15 mouse cellular contexts compared by ENCODE assay signal in genomic region chr6:87545331-87546217, GRCm38 (mm10). TPM values are rescaled to one million over a fixed set of nuclear protein-coding genes. Genes with fewer than 3 reads are reported as not detected.
DNase-seq lines count a peak whose midpoint lies in the region; ATAC-seq and TF ChIP-seq lines count a peak whose summit lies in the region.
"Had no signal": no experiment of that assay in that cellular context is flagged by ENCODE, and none has a peak within 500 bp of the region (broad histone marks: within the 10 kb centered on the region; RNA-seq: fewer than 3 reads in every experiment).

No protein-coding gene starts in this region.

- DNase-seq in cerebellum, postnatal 10 days = peak; percentile 12 to 20
- DNase-seq in cerebellum, adult 18-20 months = no peak
- DNase-seq in ES-CJ7 (ENCODE audit: low read depth, low spot score) = peak; percentile 90
- DNase-seq in forebrain, postnatal 0 days = peak; percentile 51
- peak; percentile 37 for DNase-seq in midbrain, embryonic 10.5 days (ENCODE audit: low spot score)
- DNase-seq in urinary bladder, adult 18-20 months (ENCODE audit: low spot score in 2 of 2) = no peak
- DNase-seq in left cerebral cortex, adult 18-20 months (ENCODE audit: low spot score in 2 of 2) = no peak
- DNase-seq: adrenal gland, postnatal 10 days; cerebellum, adult 11-12 months; spleen, adult 18-20 months had no signal

- H3K36me3 ChIP-seq in forebrain, postnatal 0 days (ENCODE audit: insufficient read depth) = no peaks in the 10 kb centered on the region
- no peaks in the 10 kb centered on the region for H3K36me3 ChIP-seq in midbrain, embryonic 10.5 days
- H3K36me3 ChIP-seq: embryonic facial prominence, embryonic 12.5 days; heart, embryonic 12.5 days; intestine, embryonic 15.5 days; liver, embryonic 12.5 days had no signal

- H3K4me1 ChIP-seq in forebrain, postnatal 0 days (ENCODE audit: insufficient read depth) = no peaks in the 10 kb centered on the region
- peaks cover 22% of the 10 kb centered on the region for H3K4me1 ChIP-seq in midbrain, embryonic 10.5 days
- H3K4me1 ChIP-seq: embryonic facial prominence, embryonic 12.5 days; intestine, embryonic 15.5 days had no signal

- peak; percentile 50; the same call in 1 of the 2 replicates for ATAC-seq in forebrain, postnatal 0 days
- ATAC-seq in CD4-positive, CD25-positive, alpha-beta regulatory T cell, adult 4 months = no peak
- ATAC-seq: intestine, embryonic 15.5 days; liver, embryonic 12.5 days had no signal

- no peak overlapping the region for H3K9ac ChIP-seq in forebrain, postnatal 0 days
- H3K9ac ChIP-seq: embryonic facial prominence, embryonic 12.5 days; heart, embryonic 12.5 days; intestine, embryonic 15.5 days; liver, embryonic 12.5 days had no signal

- H3K27me3 ChIP-seq in forebrain, postnatal 0 days (ENCODE audit: insufficient read depth, low read length) = no peaks in the 10 kb centered on the region
- H3K27me3 ChIP-seq in midbrain, embryonic 10.5 days (ENCODE audit: low read depth, poor library complexity, severe bottlenecking) = no peaks in the 10 kb centered on the region
- H3K27me3 ChIP-seq: embryonic facial prominence, embryonic 12.5 days; heart, embryonic 12.5 days; intestine, embryonic 15.5 days had no signal

- peaks cover 5% of the 10 kb centered on the region; the same call in 1 of the 2 replicates for H3K9me3 ChIP-seq in forebrain, postnatal 0 days (ENCODE audit: low read length)
- peaks cover 6% of the 10 kb centered on the region; the same call in 1 of the 2 replicates for H3K9me3 ChIP-seq in midbrain, embryonic 10.5 days (replicated peaks)
- H3K9me3 ChIP-seq: intestine, embryonic 15.5 days; liver, embryonic 12.5 days had no signal

- no peak overlapping the region for H3K4me3 ChIP-seq in forebrain, postnatal 0 days (ENCODE audit: low read depth, low read length)
- H3K4me3 ChIP-seq in midbrain, embryonic 10.5 days = no peak overlapping the region
- H3K4me3 ChIP-seq: embryonic facial prominence, embryonic 12.5 days; heart, embryonic 12.5 days; intestine, embryonic 15.5 days; liver, embryonic 12.5 days had no signal

- no peak for TF ChIP-seq CTCF in forebrain, postnatal 0 days (IDR thresholded peaks at IDR 0.05; ENCODE audit: low read depth)

- 5% methylated on average over 1 of the region's 1 CpGs for WGBS in forebrain, postnatal 0 days
- 31% methylated on average over 1 of the region's 1 CpGs for WGBS in midbrain, embryonic 10.5 days

- H3K27ac ChIP-seq in forebrain, postnatal 0 days (ENCODE audit: low read depth, low read length) = no peak overlapping the region
- H3K27ac ChIP-seq in midbrain, embryonic 10.5 days (replicated peaks) = peak overlapping the region; percentile 69
- H3K27ac ChIP-seq: embryonic facial prominence, embryonic 12.5 days; intestine, embryonic 15.5 days; liver, embryonic 12.5 days had no signal

- H3K4me2 ChIP-seq in forebrain, postnatal 0 days (ENCODE audit: low read depth) = no peak overlapping the region
- H3K4me2 ChIP-seq: embryonic facial prominence, embryonic 12.5 days; heart, embryonic 12.5 days; intestine, embryonic 15.5 days; liver, embryonic 12.5 days had no signal

RNA-seq across cellular contexts. Expression of gene Arhgap25, which starts 12.5 kb away (rescaled TPM):
- 2.7 and 3.3 TPM in 2 replicates for total RNA-seq in forebrain, postnatal 0 days (2014; rRNA removed)
- 1.6 and 2.2 TPM in 2 replicates for polyA plus RNA-seq in forebrain, postnatal 0 days (2015; fragmentation: Nextera tagmentation; extraction: Ambion mirVana)
- 2.2 and 2.6 TPM in 2 replicates for polyA plus RNA-seq in midbrain, embryonic 10.5 days (2016; fragmentation: Nextera tagmentation; extraction: Ambion mirVana)
- 100 to 1,000 TPM; 109 to 197 TPM for polyA plus RNA-seq in CD4-positive, CD25-positive, alpha-beta regulatory T cell, adult 4 months (2017; shearing (Covaris generic))
- 10 to 100 TPM in 1 of 2 experiments, 1 to 10 TPM in 1; 8.1 to 10.8 TPM for total RNA-seq in left cerebral cortex, adult 18-20 months (2021)

RNA-seq across cellular contexts. Expression of gene Prokr1, which starts 45.0 kb away (rescaled TPM):
- 2.5 and 3.1 TPM in 2 replicates for total RNA-seq in forebrain, postnatal 0 days (2014; rRNA removed)
- polyA plus RNA-seq in forebrain, postnatal 0 days (2015; fragmentation: Nextera tagmentation; extraction: Ambion mirVana) = 1.1 and 1.6 TPM in 2 replicates
- 3.1 and 3.4 TPM in 2 replicates for polyA plus RNA-seq in midbrain, embryonic 10.5 days (2016; fragmentation: Nextera tagmentation; extraction: Ambion mirVana)
- polyA plus RNA-seq in CD4-positive, CD25-positive, alpha-beta regulatory T cell, adult 4 months (2017; shearing (Covaris generic)) = under 1 TPM in 1 of 2 experiments, not detected in 1; 0.32 TPM
- under 1 TPM; 0.14 to 0.46 TPM for total RNA-seq in left cerebral cortex, adult 18-20 months (2021)

Comparison
In these comparisons a context has a peak if more than half of its experiments do, and no peak if none do; other contexts are left out.
1. DNase-seq: peak in cerebellum, postnatal 10 days (2 of 2), ES-CJ7 (single experiment), forebrain, postnatal 0 days (single experiment) and midbrain, embryonic 10.5 days (single experiment); none in cerebellum, adult 18-20 months (0 of 2), urinary bladder, adult 18-20 months (0 of 2) and left cerebral cortex, adult 18-20 months (0 of 2).
2. RNA of gene Arhgap25, which starts 12.5 kb away (polyA plus RNA-seq): 109 to 197 TPM in CD4-positive, CD25-positive, alpha-beta regulatory T cell, adult 4 months; 2.2 to 2.6 TPM in midbrain, embryonic 10.5 days and 1.6 to 2.2 TPM in forebrain, postnatal 0 days; every median in the first group is over 10 times any median in the second.